ENCODE assay signal across 15 mouse cellular contexts in the genomic region with DNA sequence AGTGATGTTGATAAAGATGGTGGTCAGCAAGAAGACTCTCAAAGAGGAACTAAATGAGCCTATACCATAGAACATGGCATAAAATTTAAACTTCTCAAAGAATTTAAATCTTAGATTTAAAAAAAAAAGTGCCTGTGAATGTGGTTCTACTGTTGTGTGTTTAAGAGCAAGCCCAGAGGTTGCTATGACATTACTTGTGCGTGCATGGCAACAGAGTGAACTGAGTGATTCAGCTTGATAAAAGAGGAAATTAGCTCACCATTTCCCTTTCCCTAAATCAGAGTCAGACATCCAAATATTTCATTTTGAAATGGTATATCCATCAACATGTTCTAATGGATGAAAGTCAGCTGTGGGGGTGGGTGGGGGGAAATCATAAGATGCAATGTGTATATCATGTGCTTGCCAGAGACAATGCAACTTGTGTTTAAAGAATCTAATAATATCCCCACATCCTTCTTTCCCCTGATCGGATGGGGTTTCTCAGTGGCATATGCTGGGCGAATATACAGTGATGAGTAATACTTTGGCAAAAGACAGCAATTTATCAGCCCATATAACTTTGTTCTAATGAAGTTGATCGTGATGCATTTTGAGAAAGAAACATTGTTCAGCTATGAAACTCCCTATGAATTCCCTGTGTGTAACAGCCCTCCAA.
DNase-seq lines count a peak whose midpoint lies in the region; ATAC-seq and TF ChIP-seq lines count a peak whose summit lies in the region.
"Had no signal": no experiment of that assay in that cellular context is flagged by ENCODE, and none has a peak within 500 bp of the region (broad histone marks: within the 10 kb centered on the region; RNA-seq: fewer than 3 reads in every experiment).

No protein-coding gene starts in this region.

- no peak overlapping the region for H3K9ac ChIP-seq in forebrain, embryonic 16.5 days (replicated peaks; ENCODE audit: low read depth, low read length)
- H3K9ac ChIP-seq: hindbrain, embryonic 12.5 days; intestine, embryonic 15.5 days; liver, embryonic 13.5 days; midbrain, embryonic 12.5 days had no signal

- ATAC-seq in forebrain, embryonic 16.5 days = no peak
- ATAC-seq: intestine, embryonic 15.5 days had no signal

- peak; percentile 82 for DNase-seq in heart, adult 11 months
- DNase-seq in heart, postnatal 25 days (ENCODE audit: low spot score) = no peak
- DNase-seq in 3134 (ENCODE audit: extremely low read depth, insufficient read length, low spot score) = peak; percentile 7
- no peak for DNase-seq in urinary bladder, adult 2 months (ENCODE audit: low spot score)
- no peak for DNase-seq in cerebellum, adult 11 months
- DNase-seq: cerebellum, adult 2 months; kidney, postnatal 10 days; liver, embryonic 13.5 days; thymus, postnatal 25 days had no signal

- TF ChIP-seq CTCF in bone marrow macrophage, adult 2 months (IDR thresholded peaks at IDR 0.05; ENCODE audit: low read depth, low read length) = no peak

- peaks cover 3% of the 10 kb centered on the region for H3K4me1 ChIP-seq in bone marrow macrophage, adult 2 months (ENCODE audit: control insufficient read depth, insufficient read depth, low read length)
- H3K4me1 ChIP-seq in forebrain, embryonic 16.5 days (replicated peaks; ENCODE audit: control insufficient read depth, insufficient read depth, low read length) = no peaks in the 10 kb centered on the region
- H3K4me1 ChIP-seq: hindbrain, embryonic 12.5 days; intestine, embryonic 15.5 days; liver, embryonic 13.5 days; midbrain, embryonic 12.5 days had no signal

- H3K4me3 ChIP-seq in bone marrow macrophage, adult 2 months (ENCODE audit: insufficient read depth, low read length) = peak overlapping the region; percentile 0; the same call in 1 of the 2 replicates
- 0 out of 2 replicates have a peak overlapping the region, but pooled peaks have one; percentile 3 for H3K4me3 ChIP-seq in macrophage (ENCODE audit: inconsistent target)
- H3K4me3 ChIP-seq in forebrain, embryonic 16.5 days (replicated peaks; ENCODE audit: low read length) = no peak overlapping the region
- H3K4me3 ChIP-seq: hindbrain, embryonic 12.5 days; intestine, embryonic 15.5 days; liver, embryonic 13.5 days; midbrain, embryonic 12.5 days had no signal

- WGBS in macrophage (ENCODE audit: missing documents) = 26% methylated on average over 2 of the region's 4 CpGs
- WGBS in forebrain, embryonic 16.5 days = 85% methylated on average over 4 of the region's 4 CpGs

- H3K79me2 ChIP-seq in macrophage (ENCODE audit: inconsistent target) = no peaks in the 10 kb centered on the region

- H3K9me3 ChIP-seq in forebrain, embryonic 16.5 days (ENCODE audit: control insufficient read depth, low read length) = no peaks in the 10 kb centered on the region
- H3K9me3 ChIP-seq: hindbrain, embryonic 12.5 days; intestine, embryonic 15.5 days; liver, embryonic 13.5 days; midbrain, embryonic 12.5 days had no signal

- H3K36me3 ChIP-seq in macrophage (ENCODE audit: inconsistent target) = no peaks in the 10 kb centered on the region
- no peaks in the 10 kb centered on the region for H3K36me3 ChIP-seq in forebrain, embryonic 16.5 days (ENCODE audit: control insufficient read depth, insufficient read depth)
- H3K36me3 ChIP-seq: hindbrain, embryonic 12.5 days; intestine, embryonic 15.5 days; liver, embryonic 13.5 days; midbrain, embryonic 12.5 days had no signal

- no peaks in the 10 kb centered on the region for H3K27me3 ChIP-seq in forebrain, embryonic 16.5 days (replicated peaks; ENCODE audit: control insufficient read depth, insufficient read depth, low read length)
- H3K27me3 ChIP-seq: hindbrain, embryonic 12.5 days; intestine, embryonic 15.5 days; liver, embryonic 13.5 days had no signal

- peak overlapping the region; percentile 89 for H3K27ac ChIP-seq in bone marrow macrophage, adult 2 months (ENCODE audit: insufficient read depth, low read depth, low read length)
- H3K27ac ChIP-seq in macrophage = peak overlapping the region; percentile 82
- H3K27ac ChIP-seq in forebrain, embryonic 16.5 days (ENCODE audit: low read length) = no peak overlapping the region
- H3K27ac ChIP-seq: hindbrain, embryonic 12.5 days; intestine, embryonic 15.5 days; liver, embryonic 13.5 days; midbrain, embryonic 12.5 days had no signal

- no peak for TF ChIP-seq POLR2A in bone marrow macrophage, adult 2 months (IDR thresholded peaks at IDR 0.05; ENCODE audit: borderline replicate concordance, low read depth, low read length)

- no peak overlapping the region for H3K4me2 ChIP-seq in forebrain, embryonic 16.5 days (ENCODE audit: low read length)
- H3K4me2 ChIP-seq: hindbrain, embryonic 12.5 days; intestine, embryonic 15.5 days; liver, embryonic 13.5 days; midbrain, embryonic 12.5 days had no signal

- intact Hi-C loops in heart, postnatal 25 days (cut with DNase I) = no loop called here

Comparison
In these comparisons a context has a peak if more than half of its experiments do, and no peak if none do; other contexts are left out.
1. DNase-seq: peak in heart, adult 11 months (single experiment) and 3134 (single experiment); none in heart, postnatal 25 days (single experiment), urinary bladder, adult 2 months (single experiment) and cerebellum, adult 11 months (single experiment).